Mouse (Mus musculus) heart, adult 2 months (tissue): ENCODE results near the gene Gm15262.

Source experiments
- EP300 ChIP-seq: fragments of 200-500 bp; IDR thresholded peaks from 2 replicates; pipeline ENCODE4 v1.6.1; 2011; ENCODE audit warnings: low read depth, low read length, control low read depth; ENCODE audit not compliant: insufficient read depth
- POLR2A ChIP-seq: fragments of 200-500 bp; IDR thresholded peaks from 2 replicates; pipeline ENCODE4 v1.6.1; 2011; ENCODE audit warnings: mild to moderate bottlenecking, low read depth, low read length, control low read depth; ENCODE audit not compliant: insufficient read depth

GRCm38 (mm10) chrX:161316443-161316842, 29.2 kb downstream of the Gm15262 start:
- TF ChIP-seq POLR2A (no peak), EP300 (no peak)
